In genomic region chr1:88668846-88669810, GRCm38 (mm10) we compare ENCODE assay signal across 12 mouse cellular contexts. TPM values are rescaled to one million over a fixed set of nuclear protein-coding genes. Genes with fewer than 3 reads are reported as not detected.
A peak's percentile ranks its signal among the peaks of the same experiment; 100 is the strongest.
DNase-seq lines count a peak whose midpoint lies in the region; ATAC-seq lines count a peak whose summit lies in the region.
"Had no signal": no experiment of that assay in that cellular context is flagged by ENCODE, and none has a peak within 500 bp of the region (broad histone marks: within the 10 kb centered on the region; RNA-seq: fewer than 3 reads in every experiment).

No protein-coding gene starts in this region.

- no peaks in the 10 kb centered on the region for H3K9me3 ChIP-seq in kidney, embryonic 16.5 days (ENCODE audit: low read length)
- H3K9me3 ChIP-seq in embryonic facial prominence, embryonic 10.5 days: no peaks in the 10 kb centered on the region
- H3K9me3 ChIP-seq in hindbrain, embryonic 16.5 days (ENCODE audit: control insufficient read depth, low read length): no peaks in the 10 kb centered on the region
- H3K9me3 ChIP-seq in neural tube, embryonic 14.5 days (ENCODE audit: control insufficient read depth, low read length): no peaks in the 10 kb centered on the region
- H3K9me3 ChIP-seq: heart, embryonic 15.5 days had no signal

- no peaks in the 10 kb centered on the region for H3K36me3 ChIP-seq in kidney, embryonic 16.5 days (ENCODE audit: insufficient read depth, low read length)
- H3K36me3 ChIP-seq in embryonic facial prominence, embryonic 10.5 days (replicated peaks): no peaks in the 10 kb centered on the region
- no peaks in the 10 kb centered on the region for H3K36me3 ChIP-seq in hindbrain, embryonic 16.5 days (ENCODE audit: control insufficient read depth, insufficient read depth, low read length)
- H3K36me3 ChIP-seq in neural tube, embryonic 14.5 days (ENCODE audit: control insufficient read depth, insufficient read depth, low read length): no peaks in the 10 kb centered on the region
- H3K36me3 ChIP-seq: heart, embryonic 15.5 days had no signal

- WGBS in kidney, embryonic 16.5 days: 33% methylated on average over 14 of the region's 14 CpGs
- WGBS in embryonic facial prominence, embryonic 10.5 days: 13% methylated on average over 14 of the region's 14 CpGs
- 16% methylated on average over 14 of the region's 14 CpGs for WGBS in hindbrain, embryonic 16.5 days
- 10% methylated on average over 14 of the region's 14 CpGs for whole genome bisulfite sequencing in neural tube, embryonic 14.5 days

- peaks cover 15% of the 10 kb centered on the region for H3K4me1 ChIP-seq in kidney, embryonic 16.5 days (ENCODE audit: insufficient read depth, low read length)
- H3K4me1 ChIP-seq in embryonic facial prominence, embryonic 10.5 days: peaks cover 40% of the 10 kb centered on the region
- peaks cover 10% of the 10 kb centered on the region for H3K4me1 ChIP-seq in hindbrain, embryonic 16.5 days (ENCODE audit: control insufficient read depth, insufficient read depth, low read depth, low read length)
- H3K4me1 ChIP-seq in neural tube, embryonic 14.5 days (ENCODE audit: control insufficient read depth, insufficient read depth, low read length): peaks cover 6% of the 10 kb centered on the region; the same call in 1 of the 2 replicates

- H3K4me3 ChIP-seq in kidney, embryonic 16.5 days (ENCODE audit: low read length): no peak overlapping the region
- H3K4me3 ChIP-seq in embryonic facial prominence, embryonic 10.5 days: peak overlapping the region; percentile 32
- H3K4me3 ChIP-seq in hindbrain, embryonic 16.5 days (ENCODE audit: low read length): no peak overlapping the region
- no peak overlapping the region for H3K4me3 ChIP-seq in neural tube, embryonic 14.5 days (ENCODE audit: low read depth, low read length)
- H3K4me3 ChIP-seq: heart, embryonic 15.5 days had no signal

- H3K27me3 ChIP-seq in kidney, embryonic 16.5 days (ENCODE audit: insufficient read depth, low read length): no peaks in the 10 kb centered on the region
- peaks cover 28% of the 10 kb centered on the region for H3K27me3 ChIP-seq in embryonic facial prominence, embryonic 10.5 days (replicated peaks; ENCODE audit: low read depth, poor library complexity, severe bottlenecking)
- H3K27me3 ChIP-seq in hindbrain, embryonic 16.5 days (replicated peaks; ENCODE audit: control insufficient read depth, insufficient read depth, low read length): no peaks in the 10 kb centered on the region
- no peaks in the 10 kb centered on the region for H3K27me3 ChIP-seq in neural tube, embryonic 14.5 days (ENCODE audit: control insufficient read depth, insufficient read depth, low read length)
- H3K27me3 ChIP-seq: heart, embryonic 15.5 days had no signal

- ATAC-seq in kidney, embryonic 16.5 days (ENCODE audit: low FRiP score, low TSS enrichment): no peak
- ATAC-seq in hindbrain, embryonic 16.5 days: peak; percentile 58; the same call in 1 of the 2 replicates
- peak; percentile 34; the same call in 1 of the 2 replicates for ATAC-seq in neural tube, embryonic 14.5 days (ENCODE audit: low read depth)

- H3K9ac ChIP-seq in kidney, embryonic 16.5 days (replicated peaks; ENCODE audit: low read length): no peak overlapping the region
- H3K9ac ChIP-seq in hindbrain, embryonic 16.5 days (ENCODE audit: low read depth, low read length): no peak overlapping the region
- no peak overlapping the region for H3K9ac ChIP-seq in neural tube, embryonic 14.5 days (replicated peaks; ENCODE audit: low read depth, low read length)
- H3K9ac ChIP-seq: heart, embryonic 15.5 days had no signal

- peak overlapping the region; percentile 32; the same call in 1 of the 2 replicates for H3K27ac ChIP-seq in kidney, embryonic 16.5 days (ENCODE audit: low read length)
- peak overlapping the region; percentile 69 for H3K27ac ChIP-seq in embryonic facial prominence, embryonic 10.5 days (replicated peaks)
- H3K27ac ChIP-seq in hindbrain, embryonic 16.5 days (ENCODE audit: low read depth, low read length): no peak overlapping the region; the same call in 1 of the 2 replicates
- H3K27ac ChIP-seq in neural tube, embryonic 14.5 days (ENCODE audit: low read depth, low read length): no peak overlapping the region
- H3K27ac ChIP-seq: heart, embryonic 15.5 days had no signal

- H3K4me2 ChIP-seq in kidney, embryonic 16.5 days (replicated peaks; ENCODE audit: low read depth, low read length): no peak overlapping the region
- no peak overlapping the region for H3K4me2 ChIP-seq in hindbrain, embryonic 16.5 days (ENCODE audit: low read length)
- H3K4me2 ChIP-seq in neural tube, embryonic 14.5 days (ENCODE audit: low read depth, low read length): no peak overlapping the region
- H3K4me2 ChIP-seq: heart, embryonic 15.5 days had no signal

- DNase-seq in kidney, postnatal 4 days: no peak
- peak; percentile 23 for DNase-seq in embryonic facial prominence, embryonic 10.5 days (ENCODE audit: low spot score)
- no peak for DNase-seq in left cerebral cortex, adult 18-20 months (ENCODE audit: low spot score in 2 of 2)
- DNase-seq in urinary bladder, postnatal 36 days (ENCODE audit: low spot score in 2 of 2): no peak
- DNase-seq in left cerebral cortex, adult 8-10 months (ENCODE audit: low spot score in 2 of 2): no peak
- DNase-seq: kidney, postnatal 14 days; spleen, adult 18-20 months; thymus, adult 2 months had no signal

RNA-seq across cellular contexts. Expression of gene Arl4c, which starts 32.9 kb away (rescaled TPM):
- 24.2 and 24.7 TPM in 2 replicates for polyA plus RNA-seq in kidney, embryonic 16.5 days (2015; fragmentation: Nextera tagmentation; extraction: Ambion mirVana)
- polyA plus RNA-seq in embryonic facial prominence, embryonic 10.5 days (2016; fragmentation: Nextera tagmentation; extraction: Ambion mirVana): 14.8 and 15.4 TPM in 2 replicates
- 37.7 and 41.2 TPM in 2 replicates for polyA plus RNA-seq in hindbrain, embryonic 16.5 days (2015; fragmentation: Nextera tagmentation; extraction: Ambion mirVana)
- 19.9 and 28.0 TPM in 2 replicates for polyA plus RNA-seq in neural tube, embryonic 14.5 days (2014; fragmentation: Nextera tagmentation; extraction: Ambion mirVana)
- total RNA-seq in left cerebral cortex, adult 18-20 months (2021): 10 to 100 TPM; 37.8 to 40.1 TPM
- 10 to 100 TPM; 36.6 to 40.7 (median 39.0) TPM for total RNA-seq in left cerebral cortex, adult 8-10 months (2022)

Comparison
In these comparisons a context has a peak if more than half of its experiments do, and no peak if none do; other contexts are left out.
1. H3K27ac ChIP-seq: peak in kidney, embryonic 16.5 days (single experiment) and embryonic facial prominence, embryonic 10.5 days (single experiment); none in hindbrain, embryonic 16.5 days (single experiment) and neural tube, embryonic 14.5 days (single experiment).